Mouse (Mus musculus) heart, postnatal 25 days (tissue): ENCODE data around the gene Dcaf10. TPM values are rescaled to one million over a fixed set of nuclear protein-coding genes. Genes with fewer than 3 reads are reported as not detected.
A peak's percentile ranks its signal among the peaks of the same experiment; 100 is the strongest.
"Not testable (repeated sequence)": the region's sequence is repeated elsewhere in the genome, so short reads cannot be mapped to it uniquely, and the experiment has no call there.

Source experiments
- DNase-seq: peaks from one replicate; pipeline ENCODE4 v3.0.0; 2022; ENCODE audit warnings: low spot score
- intact Hi-C: fragments of 180-260 bp; cut with DNase I; formaldehyde crosslinking; loops from one replicate; pipeline ENCODE4 v1.15.1; 2025
- total RNA-seq, 2 experiments: library from RNA; stranded (reverse); gene quantifications; 2 replicates each; pipeline ENCODE4 v1.2.3; 2021

Dcaf10 gene
- total RNA-seq, 2 experiments from 2014 or later: 12.5 to 14.3 TPM

DNA sequence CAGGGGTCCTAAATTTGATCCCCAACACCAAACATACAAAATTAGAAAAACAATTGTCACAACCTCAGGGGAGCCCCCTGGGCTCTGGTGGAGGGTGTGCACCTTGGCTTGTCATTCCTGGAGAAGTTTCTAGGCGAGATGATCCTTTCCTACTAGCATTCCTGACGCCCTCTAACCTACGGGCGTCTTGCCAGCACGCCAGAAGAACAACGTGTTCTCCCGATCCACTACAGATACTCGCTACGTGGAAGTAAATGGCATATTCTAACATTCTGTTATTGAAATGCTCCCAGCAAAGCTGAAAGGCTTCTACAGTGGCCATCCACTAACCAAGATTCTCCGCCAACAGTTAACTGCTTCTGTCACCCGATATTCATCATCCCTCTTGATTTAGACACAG lies 50.7 kb downstream of the Dcaf10 start:
- intact Hi-C loops: no loop called here
- DNase-seq: no peak

DNA sequence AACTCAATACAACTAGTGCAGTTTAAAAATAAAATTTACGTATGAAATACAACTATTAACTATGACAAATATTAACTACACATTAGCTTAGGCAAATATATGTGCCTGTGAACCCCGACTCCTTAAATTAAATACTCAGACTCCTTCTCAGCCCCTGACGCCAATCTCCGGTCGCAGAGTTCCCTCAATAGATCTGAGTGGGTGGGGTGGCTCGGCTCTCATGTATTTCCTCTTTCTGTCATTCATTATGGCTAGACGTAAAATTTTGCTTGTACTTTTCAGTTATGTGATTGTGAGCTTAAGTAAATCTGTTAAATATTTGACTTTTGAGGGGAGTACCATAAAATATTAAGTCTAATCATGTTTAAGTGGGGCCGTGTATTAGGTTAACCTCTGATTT lies 51.1 kb downstream of the Dcaf10 start:
- intact Hi-C loops: no loop called here

DNA sequence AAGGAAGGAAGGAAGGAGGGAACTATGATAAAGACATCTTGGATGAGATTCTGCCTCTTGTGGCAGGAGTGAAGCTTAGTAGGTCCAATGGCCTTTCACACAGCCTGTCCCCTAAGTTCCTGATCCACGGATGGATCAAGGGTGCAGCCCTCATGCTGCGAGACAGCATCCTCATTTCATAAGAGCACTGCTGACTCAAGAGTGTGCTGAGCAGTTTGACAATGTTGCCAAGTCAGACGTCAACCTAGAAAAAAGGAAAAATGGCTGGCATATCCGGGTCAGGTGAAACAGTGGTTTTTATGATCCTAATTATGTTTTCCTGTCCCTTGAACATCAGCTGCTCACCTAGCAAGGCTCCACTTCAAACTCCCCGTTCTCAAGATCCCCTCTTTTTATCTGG lies 51.8 kb downstream of the Dcaf10 start:
- DNase-seq: no peak
- intact Hi-C loops: no loop called here

More for the DNA sequence above, 51.1 kb downstream of the Dcaf10 start:
- DNase-seq: no peak

DNA sequence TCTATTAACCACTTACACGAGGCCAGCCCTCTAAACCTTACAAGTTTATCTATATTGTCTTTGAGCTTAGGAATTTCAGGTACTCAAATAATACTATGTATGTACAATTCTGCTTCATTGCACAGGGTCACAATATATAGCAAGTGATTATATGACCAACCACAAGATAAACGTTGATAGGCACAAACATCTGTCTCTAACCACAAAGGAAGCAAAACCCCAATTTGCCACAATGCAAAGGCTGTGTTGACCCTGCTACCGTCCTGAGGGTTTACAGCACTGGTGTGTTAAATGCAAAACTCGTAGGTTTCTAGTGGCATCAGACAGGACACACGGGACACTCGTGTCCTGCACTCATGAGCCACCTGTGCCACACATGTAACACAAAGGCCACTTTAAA lies 54.3 kb downstream of the Dcaf10 start:
- DNase-seq, intact Hi-C loops: not testable (repeated sequence)

DNA sequence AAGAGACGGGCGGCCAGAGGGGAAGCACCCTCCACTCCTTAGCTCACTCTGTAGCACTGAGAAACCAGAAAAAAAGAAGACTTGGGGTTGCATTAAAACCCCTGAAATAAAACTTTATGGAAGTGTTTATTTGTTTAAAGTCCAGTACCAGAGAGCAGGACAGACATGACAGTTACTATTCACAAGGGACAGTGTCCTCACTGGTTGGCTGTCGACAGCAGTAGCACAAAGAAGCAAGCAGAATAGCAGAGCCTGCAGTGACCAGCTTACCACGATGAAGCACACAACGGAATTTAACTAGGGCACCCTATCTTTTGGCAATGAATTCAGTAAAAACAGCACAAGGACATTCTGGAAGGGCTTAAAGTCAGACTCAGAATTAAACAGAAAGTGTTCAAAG lies 56.4 kb downstream of the Dcaf10 start:
- DNase-seq, intact Hi-C loops: not testable (repeated sequence)

DNA sequence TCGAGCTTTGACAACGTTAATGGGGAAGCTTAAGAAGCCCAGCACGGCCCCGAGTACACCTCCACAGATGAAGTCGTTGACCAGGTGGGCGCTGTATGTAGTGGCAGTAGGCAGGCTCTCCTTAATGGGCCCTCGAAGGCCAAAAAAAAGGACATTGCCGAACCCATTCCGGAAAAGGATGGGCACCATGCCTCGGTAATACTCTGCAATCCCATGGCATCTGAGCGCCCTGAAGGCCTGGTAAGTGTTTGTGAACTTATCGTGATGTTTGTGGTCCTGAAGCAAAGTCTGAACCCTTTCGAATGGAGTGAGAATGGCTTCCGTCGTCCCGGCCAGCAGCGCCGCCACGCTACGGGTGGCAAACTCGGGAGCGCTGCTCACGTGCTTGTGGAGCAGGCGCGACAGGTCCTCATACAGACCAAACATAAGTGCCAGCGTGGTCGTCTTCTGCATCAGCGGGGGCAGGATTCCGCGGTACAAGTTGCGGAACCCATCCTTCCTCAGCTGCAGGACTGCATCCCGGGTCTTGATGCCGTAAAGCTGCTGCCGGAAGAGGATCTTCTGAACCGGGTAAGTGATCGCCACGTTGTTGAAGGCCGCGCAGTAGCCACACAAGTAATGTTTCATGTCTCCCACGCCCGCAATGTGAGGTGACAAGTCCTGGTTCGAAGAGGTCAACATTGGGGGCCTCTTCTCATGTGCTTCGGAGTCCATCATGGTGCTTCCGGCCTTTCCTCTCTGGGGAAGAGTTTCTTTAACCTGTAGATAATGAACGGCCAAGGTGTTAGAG lies 57.7 kb downstream of the Dcaf10 start:
- DNase-seq: no peak
- intact Hi-C loops: loop anchor here (10.0 kb wide), 1 partner anchor 315 kb away; the partner anchor contains the start of gene Fbxo10

DNA sequence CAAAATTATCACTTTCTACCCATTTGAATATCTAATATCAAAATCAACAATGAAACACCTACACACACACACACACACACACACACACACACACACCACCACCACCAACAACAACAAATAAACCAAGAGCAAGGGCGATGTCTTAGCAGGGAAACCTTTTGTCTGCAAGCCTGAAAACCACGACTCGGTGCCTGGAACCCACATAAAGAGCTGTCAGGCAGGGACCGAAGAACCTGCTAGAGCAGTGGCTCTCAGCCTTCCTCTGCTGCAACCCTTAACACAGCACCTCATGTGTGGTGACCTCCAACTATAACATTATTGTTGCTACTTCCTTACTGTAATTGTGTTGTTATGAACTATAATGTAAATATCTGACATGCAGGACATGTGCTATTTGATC lies 60.4 kb downstream of the Dcaf10 start:
- intact Hi-C loops: loop anchor here (10.0 kb wide), 1 partner anchor 317 kb away; the partner anchor contains the start of gene Fbxo10
- no peak for DNase-seq

DNA sequence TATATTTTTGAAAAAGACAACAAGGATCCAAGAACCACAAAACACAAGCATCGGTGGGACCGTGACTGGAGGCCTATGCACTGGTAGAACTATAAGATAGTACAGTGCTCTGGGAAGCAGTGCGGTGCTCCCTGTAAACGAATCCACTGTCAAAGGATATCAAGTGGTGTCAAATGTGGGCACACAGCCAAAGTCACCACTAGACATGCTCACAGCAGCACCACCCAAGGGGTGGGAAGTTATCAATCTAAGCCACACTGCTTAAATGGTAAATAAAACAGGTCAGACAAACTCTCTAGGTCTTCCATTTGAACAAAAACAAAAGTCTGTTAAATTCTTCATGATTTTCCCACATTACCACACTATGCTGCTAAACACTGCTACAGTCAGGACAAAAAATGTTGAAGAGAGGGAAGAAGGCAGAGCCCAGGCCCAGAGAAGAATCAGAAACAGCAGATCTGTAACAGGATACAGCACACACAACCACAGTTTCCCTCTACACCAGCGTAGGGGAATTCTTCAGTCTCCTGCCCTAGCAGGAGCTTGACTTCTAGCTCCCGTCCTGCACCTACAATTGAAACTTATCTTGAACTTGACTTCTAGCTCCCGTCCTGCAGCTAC lies 61.1 kb downstream of the Dcaf10 start:
- no peak for DNase-seq
- intact Hi-C loops: loop anchor here (10.0 kb wide), 1 partner anchor 318 kb away; the partner anchor contains the start of gene Fbxo10

DNA sequence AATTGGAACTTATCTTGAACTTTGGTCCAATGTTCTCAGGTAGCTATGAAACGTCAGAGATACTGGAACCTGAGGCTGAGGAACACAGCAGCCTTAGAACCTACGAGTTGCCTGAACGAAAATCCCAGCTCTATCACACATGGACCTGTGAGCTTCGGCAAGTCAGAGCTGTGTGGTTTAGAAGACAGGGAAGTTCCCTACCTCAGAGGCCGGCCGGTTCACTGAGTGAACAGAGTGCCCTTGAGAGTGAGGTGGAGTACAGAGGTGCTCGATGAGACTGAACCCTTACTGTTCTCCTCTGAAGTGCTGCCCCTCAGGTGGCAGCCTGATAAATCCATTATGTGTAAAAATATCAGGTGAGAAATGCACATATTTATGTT lies 61.6 kb downstream of the Dcaf10 start:
- no peak for DNase-seq
- intact Hi-C loops: loop anchor here (10.0 kb wide), 1 partner anchor 319 kb away; the partner anchor contains the start of gene Fbxo10

DNA sequence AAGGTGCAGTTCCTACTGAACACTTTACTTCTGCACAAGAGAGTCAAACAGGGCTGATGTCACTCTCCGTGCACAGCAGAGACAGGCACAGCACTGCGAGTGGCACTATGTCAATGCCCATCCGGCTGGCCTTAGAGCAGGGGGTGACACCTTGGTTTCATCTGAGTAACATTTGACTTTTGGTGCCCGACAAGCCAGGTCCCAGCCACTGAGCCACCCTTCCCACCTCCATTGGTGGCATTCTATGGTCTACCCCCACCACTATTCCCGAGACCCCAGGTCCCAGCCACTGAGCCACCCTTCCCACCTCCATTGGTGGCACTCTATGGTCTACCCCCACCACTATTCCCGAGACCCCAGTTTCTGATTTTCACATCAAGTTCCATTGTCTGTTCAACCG lies 62.2 kb downstream of the Dcaf10 start:
- no peak for DNase-seq
- intact Hi-C loops: loop anchor here (10.0 kb wide), 1 partner anchor 319 kb away; the partner anchor contains the start of gene Fbxo10

DNA sequence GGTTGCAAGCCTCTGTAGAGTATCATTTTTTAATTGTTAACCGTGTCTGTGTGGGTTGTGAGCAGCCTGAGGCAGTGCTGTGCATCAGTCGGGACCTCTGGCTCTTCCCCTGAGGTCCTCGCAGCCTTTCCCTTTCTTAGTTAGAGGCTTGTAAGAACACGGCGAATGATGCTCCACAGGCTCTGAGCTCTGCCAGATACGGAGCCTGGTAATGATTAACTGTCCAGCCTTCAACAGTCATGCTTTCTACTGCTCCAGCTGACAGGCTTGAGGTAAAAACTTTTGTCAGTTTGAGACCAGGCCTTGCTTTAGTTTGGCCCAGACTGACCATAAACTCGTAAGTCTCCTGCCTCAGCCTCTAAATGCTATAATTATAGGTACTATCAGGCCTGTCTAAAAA lies 63.4 kb downstream of the Dcaf10 start:
- intact Hi-C loops: loop anchor here (5.0 to 10.0 kb wide), 3 partner anchors 63 to 393 kb away; partner anchors contain the start of genes Dcaf10, Exosc3, Fbxo10 and Zbtb5
- DNase-seq: no peak

DNA sequence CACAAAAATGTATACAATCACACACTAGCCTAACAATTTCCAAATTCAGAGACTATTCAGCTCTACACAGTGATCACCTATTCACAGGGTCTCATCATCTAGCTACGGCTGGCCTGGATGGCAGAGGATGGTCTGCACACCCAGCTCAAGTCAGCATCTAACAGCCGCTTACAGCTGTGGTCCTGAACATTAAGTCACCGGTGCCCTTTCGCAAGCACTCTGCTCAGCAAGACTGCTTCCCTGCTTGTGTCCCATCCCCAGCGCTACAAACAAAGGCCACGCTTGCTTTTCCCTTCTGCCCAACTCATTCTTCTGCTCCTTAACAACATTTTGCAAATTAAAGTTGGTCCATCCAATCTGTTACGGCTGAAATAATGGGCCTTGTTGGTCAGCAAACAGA lies 64.5 kb downstream of the Dcaf10 start:
- intact Hi-C loops: loop anchor here (5.0 to 10.0 kb wide), 3 partner anchors 64 to 394 kb away; partner anchors contain the start of genes Dcaf10, Exosc3, Fbxo10 and Zbtb5
- no peak for DNase-seq

DNA sequence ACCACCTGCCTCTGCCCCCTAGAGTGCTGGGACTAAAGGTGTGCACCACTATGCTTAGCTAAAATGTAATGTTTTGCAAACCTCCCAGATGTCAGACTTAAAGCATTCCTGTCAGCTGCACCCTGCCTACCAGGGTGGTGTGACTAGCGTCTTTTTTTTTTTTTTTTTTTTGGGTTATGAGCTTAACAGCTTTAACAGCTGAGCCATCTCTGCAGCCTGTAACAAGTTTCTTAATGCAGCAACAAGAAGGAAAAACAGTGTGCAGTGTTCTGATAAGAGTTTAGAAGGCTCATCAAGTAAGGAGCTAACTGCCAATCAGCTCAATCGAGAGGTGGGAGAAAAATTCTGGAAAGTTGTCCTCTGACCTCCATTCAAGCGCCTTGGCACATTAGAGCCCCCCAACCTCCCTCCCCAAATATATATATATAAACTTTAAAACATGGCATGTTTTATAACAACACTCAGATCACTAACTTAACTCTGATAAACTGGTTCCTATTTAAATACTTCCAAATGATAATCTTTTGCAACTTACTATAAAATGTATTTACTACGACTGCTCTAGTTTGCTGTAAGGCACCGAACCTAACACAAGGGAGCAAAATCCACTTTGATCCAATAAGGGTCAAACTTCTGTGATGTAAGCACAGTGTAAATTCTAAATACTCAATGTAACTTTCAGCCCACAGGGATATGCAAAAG lies 65.3 kb downstream of the Dcaf10 start:
- intact Hi-C loops: loop anchor here (5.0 to 10.0 kb wide), 3 partner anchors 65 to 395 kb away; partner anchors contain the start of genes Dcaf10, Exosc3, Fbxo10 and Zbtb5
- DNase-seq: no peak

DNA sequence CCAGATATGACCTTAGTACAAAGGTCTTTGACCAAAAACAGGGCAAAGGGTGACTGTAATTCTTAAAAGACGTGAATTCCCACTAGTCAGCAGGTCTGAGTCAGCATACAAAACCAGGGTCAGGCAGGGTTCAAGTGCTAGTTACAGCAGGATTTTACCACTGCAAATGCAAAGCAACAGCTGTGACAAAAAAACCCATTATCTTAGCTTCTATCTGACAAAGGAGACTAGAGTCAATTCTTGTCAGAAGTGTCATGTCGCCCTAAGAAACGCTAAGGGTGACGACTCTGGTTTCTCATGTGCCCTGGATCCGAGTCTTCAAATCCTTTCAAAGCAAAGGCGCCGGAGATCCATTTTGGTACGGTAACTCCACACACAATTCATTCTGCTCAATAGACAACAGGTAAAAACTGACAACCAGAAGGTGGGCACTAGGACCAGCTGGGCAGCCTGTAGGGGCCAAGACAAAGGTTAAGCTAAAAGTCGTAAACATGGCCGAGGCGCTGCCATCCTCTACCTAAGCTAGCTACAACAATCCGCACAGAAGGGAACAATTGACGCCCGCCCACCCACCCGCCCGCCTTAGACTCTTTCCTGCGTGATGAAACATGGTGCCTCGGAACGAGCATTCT lies 65.9 kb downstream of the Dcaf10 start:
- intact Hi-C loops: loop anchor here (5.0 to 10.0 kb wide), 3 partner anchors 66 to 396 kb away; partner anchors contain the start of genes Dcaf10, Exosc3, Fbxo10 and Zbtb5
- no peak for DNase-seq

DNA sequence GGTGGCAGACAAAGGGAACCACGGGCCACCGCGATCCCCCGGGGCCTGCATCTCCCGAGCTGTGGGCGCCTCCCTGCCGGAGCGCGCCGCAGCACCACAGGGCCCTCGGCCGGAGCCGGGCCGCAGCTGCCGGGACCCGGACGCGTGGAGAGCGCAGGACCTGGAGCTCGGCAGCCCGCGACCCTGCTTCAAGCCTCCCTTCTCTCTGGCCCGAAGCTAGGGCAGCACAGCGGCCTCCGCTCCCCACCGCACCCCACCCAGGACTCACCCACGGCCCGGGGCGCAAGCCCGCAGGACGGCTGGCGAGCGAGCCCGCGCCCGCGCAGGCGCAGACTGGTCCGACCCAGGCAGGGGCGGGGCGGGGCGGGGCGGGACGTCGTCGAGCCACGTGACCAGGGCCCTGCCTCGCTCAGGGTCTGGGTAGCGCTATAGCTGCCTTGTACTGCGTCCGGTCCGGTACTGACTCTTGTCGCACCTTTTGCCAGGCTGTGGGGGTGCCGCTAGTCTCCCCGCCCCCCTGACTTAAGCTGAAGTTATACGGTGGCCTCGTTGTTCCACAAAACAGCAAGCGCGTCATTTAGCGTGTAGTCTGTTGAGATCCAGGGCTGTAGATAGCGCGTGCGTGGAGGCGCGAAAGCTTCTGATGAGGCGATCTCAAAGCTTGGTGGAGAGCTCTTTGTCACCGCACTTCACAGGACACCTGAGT lies 66.7 kb downstream of the Dcaf10 start, which contains the start of gene Slc25a51:
TSS of gene Slc25a51 (minus strand) at position 340 of the 706 bp plus-strand sequence.
- DNase-seq: peak; percentile 79
- intact Hi-C loops: loop anchor here (5.0 to 10.0 kb wide), 3 partner anchors 66 to 396 kb away; partner anchors contain the start of genes Dcaf10, Exosc3, Fbxo10 and Zbtb5

DNA sequence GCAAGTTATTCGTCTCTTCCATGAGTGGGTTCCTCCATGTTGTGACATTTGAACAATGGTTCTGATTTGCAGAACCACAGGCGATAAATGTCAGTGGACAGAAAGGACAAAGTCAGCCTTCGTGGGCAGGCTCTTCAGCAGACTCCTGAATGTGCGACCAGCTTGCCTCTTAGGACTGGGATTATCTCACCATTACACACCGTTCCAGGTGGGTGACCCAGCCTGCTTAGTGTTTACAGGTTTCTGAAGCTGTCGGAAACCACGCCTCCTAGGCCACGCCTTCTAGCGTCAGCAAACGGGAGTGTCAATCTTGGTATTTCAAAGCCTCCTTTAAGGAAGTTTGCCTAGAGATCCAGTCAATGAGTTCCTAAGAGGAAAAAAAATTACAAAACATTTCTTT lies 67.4 kb downstream of the Dcaf10 start:
- intact Hi-C loops: loop anchor here (5.0 to 10.0 kb wide), 3 partner anchors 67 to 397 kb away; partner anchors contain the start of genes Dcaf10, Exosc3, Fbxo10 and Zbtb5
- DNase-seq: peak; percentile 61

DNA sequence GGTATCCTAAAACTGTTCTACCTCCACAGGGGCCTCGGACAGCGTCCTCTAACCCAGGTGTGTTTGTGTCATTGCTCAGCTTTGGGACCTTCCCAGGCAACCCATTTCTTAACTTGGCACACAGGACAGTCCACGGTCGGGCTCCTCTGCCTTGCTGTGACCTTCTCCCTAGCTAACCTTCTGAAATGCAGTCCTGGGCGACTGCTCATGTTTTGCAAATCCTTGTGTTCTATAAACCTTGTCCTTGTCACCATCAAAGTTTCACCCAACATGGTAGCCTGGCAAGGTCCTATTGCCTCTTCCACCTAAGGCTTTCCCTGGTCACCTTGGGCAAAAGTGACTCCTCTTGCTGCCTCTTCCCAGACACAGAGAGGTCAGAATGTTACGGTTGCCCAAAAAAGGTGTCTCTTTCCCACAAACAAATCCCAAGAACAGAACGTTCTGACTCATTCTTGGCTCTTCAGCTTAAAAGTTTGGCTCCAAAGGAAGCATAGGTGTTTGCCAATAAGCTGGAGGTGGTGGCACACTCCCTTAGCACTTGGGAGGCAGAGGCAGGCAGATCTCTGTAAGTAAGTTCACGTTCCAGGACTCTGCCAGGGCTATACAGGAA lies 69.4 kb downstream of the Dcaf10 start:
- DNase-seq: no peak
- intact Hi-C loops: no loop called here

DNA sequence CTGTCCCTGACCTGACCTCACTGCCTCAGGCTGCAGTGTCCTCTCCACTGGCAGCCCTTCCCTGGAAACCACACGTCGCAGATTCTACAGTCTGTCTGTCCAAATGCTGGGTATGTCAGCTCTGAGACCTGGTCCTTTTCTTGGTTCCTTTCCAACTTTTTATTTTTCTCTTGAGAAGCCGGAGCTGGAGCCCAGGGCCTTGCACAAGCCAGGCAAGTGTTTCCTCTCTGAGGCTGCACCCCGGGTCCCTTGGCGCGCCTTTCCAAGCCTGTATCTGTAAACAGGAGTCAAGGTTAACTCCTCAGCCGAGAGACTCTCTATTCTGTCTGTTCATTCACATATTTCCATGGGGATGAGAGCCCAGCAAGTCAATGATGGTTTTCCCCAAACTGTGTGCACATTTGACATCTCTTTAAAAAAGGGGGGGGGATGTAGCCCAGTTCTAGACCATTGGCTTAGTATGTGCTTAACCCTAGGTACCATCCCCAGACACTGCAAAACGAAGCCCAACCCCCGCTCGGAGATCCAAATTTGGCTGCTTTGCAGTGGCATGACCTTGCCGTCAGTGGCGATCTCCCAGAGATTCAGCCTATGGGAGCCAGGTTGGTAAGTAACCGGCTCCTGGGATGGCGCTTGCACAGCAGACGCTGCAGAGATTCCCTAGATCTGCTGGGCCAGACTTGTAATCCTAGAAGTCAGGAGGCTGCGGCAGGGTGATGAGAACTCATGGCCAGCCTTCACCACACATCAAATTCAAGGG lies 70.7 kb downstream of the Dcaf10 start:
- DNase-seq: no peak
- intact Hi-C loops: no loop called here
